Mouse (Mus musculus): ENCODE measurements around the gene Gltp. TPM values are rescaled to one million over a fixed set of nuclear protein-coding genes. Genes with fewer than 3 reads are reported as not detected.

The Gltp gene
- total RNA-seq, 2 experiments from 2014 or later, result 35.2 to 67.5 TPM

- ATAC-seq (replicated peaks; ENCODE audit: low FRiP score, low TSS enrichment, poor library complexity, severe bottlenecking), result no peak
Measured at GRCm38 (mm10) chr5:114636091-114636490, 54.7 kb downstream of the Gltp start.

DNA sequence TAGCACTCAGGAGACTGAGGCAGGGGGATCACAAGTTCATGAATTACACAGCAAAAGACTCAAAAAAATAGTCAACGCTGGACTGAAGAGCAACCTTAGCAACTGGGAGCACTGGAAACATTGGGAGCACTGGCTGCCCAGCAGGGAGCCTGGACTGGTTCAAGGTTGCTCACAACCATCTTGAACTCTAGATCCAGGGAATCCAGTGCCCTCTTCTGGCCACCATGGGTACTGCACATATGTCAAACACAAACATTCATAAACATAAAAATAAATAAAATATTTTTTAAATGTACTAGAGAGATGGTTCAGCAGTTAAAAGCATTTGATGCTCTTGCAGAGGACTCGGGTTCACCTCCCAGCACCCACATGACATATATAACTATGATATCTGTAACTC is 59.4 kb downstream of the Gltp start:
- no peak for ATAC-seq (replicated peaks; ENCODE audit: low FRiP score, low TSS enrichment, poor library complexity, severe bottlenecking)

DNA sequence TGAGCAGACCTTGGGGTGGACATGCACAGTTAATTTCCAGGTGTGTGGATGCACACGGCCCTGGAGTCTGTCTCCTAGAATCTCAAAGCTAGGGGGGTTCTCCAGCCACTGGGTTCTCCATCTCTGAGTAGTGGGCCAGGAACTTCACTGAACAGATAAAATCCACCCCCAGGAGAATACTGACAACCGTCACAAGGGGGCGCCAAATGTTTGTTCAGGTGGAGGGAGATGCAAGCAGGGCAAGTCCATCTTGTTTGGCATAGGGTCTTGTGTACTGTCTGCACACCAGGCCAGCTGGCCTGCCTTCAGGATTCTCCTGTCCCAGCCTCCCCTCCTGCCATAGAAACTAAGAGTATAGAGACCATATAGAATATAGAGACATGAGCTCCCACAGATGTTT is 65.2 kb downstream of the Gltp start:
- ATAC-seq (replicated peaks; ENCODE audit: low FRiP score, low TSS enrichment, poor library complexity, severe bottlenecking), result no peak

DNA sequence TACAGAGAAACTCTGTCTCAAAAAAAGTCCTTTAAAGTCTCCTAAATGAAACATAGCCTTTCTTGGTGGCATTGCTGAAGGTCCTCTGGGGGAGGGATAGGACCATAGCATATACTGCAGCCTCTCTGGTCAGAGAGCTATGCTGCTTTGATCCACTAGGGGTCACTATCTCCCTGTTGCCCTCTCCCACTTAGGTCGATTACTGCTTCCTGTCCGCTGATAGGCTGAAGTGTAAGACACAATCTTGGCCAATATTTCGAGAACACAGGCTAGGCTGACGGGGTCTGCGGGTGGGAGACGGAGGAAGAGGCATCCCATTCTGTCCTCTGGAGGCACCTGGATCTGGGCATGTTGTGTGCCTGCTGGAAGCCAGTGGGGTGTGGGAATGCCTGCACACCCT is 70.5 kb downstream of the Gltp start:
- peak; percentile 65 for ATAC-seq (replicated peaks; ENCODE audit: low FRiP score, low TSS enrichment, poor library complexity, severe bottlenecking)

Other genes starting within 250 kb of the Gltp start
- gene Mmab, start 246.9 kb downstream of the Gltp start, total RNA-seq (2014; fragmentation: Nextera tagmentation), result 7.5 and 8.3 TPM in 2 replicates
- 9.5 and 9.9 TPM in 2 replicates for gene Mmab, start 246.9 kb downstream of the Gltp start, total RNA-seq (2017)
- gene Mvk, start 246.7 kb downstream of the Gltp start, total RNA-seq (2014; fragmentation: Nextera tagmentation), result 9.4 and 10.1 TPM in 2 replicates
- gene Mvk, start 246.7 kb downstream of the Gltp start, total RNA-seq (2017), result 6.3 and 7.4 TPM in 2 replicates
- gene Fam222a, start 123.0 kb downstream of the Gltp start, total RNA-seq (2014; fragmentation: Nextera tagmentation), result 1.2 TPM in 1 of 2 replicates, not detected in the other
- 0.08 TPM in 1 of 2 replicates, not detected in the other for gene Fam222a, start 123.0 kb downstream of the Gltp start, total RNA-seq (2017)
- 0.15 and 0.20 TPM in 2 replicates for gene Trpv4, start 32.6 kb downstream of the Gltp start, total RNA-seq (2014; fragmentation: Nextera tagmentation)
- 0.52 TPM in 1 of 2 replicates, not detected in the other for gene Trpv4, start 32.6 kb downstream of the Gltp start, total RNA-seq (2017)
- gene Tchp, start 16.8 kb upstream of the Gltp start, total RNA-seq (2014; fragmentation: Nextera tagmentation), result 19.9 and 20.3 TPM in 2 replicates
- 11.8 and 16.3 TPM in 2 replicates for gene Tchp, start 16.8 kb upstream of the Gltp start, total RNA-seq (2017)
- gene Ankrd13a, start 83.7 kb upstream of the Gltp start, total RNA-seq (2014; fragmentation: Nextera tagmentation), result 351 and 396 TPM in 2 replicates
- 330 and 379 TPM in 2 replicates for gene Ankrd13a, start 83.7 kb upstream of the Gltp start, total RNA-seq (2017)
- 81.5 and 99.6 TPM in 2 replicates for gene Git2, start 84.5 kb upstream of the Gltp start, total RNA-seq (2014; fragmentation: Nextera tagmentation)
- gene Git2, start 84.5 kb upstream of the Gltp start, total RNA-seq (2017), result 45.2 and 48.5 TPM in 2 replicates
- gene 1500011B03Rik, start 132.5 kb upstream of the Gltp start, total RNA-seq (2014; fragmentation: Nextera tagmentation), result 55.0 and 65.2 TPM in 2 replicates
- gene 1500011B03Rik, start 132.5 kb upstream of the Gltp start, total RNA-seq (2017), result 49.4 and 53.2 TPM in 2 replicates
- not detected in 2 replicates for gene 4930519G04Rik, start 162.7 kb upstream of the Gltp start, total RNA-seq (2014; fragmentation: Nextera tagmentation)
- not detected in 2 replicates for gene 4930519G04Rik, start 162.7 kb upstream of the Gltp start, total RNA-seq (2017)
- gene Gm9936, start 167.7 kb upstream of the Gltp start, total RNA-seq (2014; fragmentation: Nextera tagmentation), result not detected in 2 replicates
- gene Gm9936, start 167.7 kb upstream of the Gltp start, total RNA-seq (2017), result not detected in 2 replicates
- gene Oasl2, start 206.0 kb upstream of the Gltp start, total RNA-seq (2014; fragmentation: Nextera tagmentation), result 3.9 and 6.3 TPM in 2 replicates
- gene Oasl2, start 206.0 kb upstream of the Gltp start, total RNA-seq (2017), result 5.8 and 9.7 TPM in 2 replicates
- 12.2 and 21.1 TPM in 2 replicates for gene Oasl1, start 232.3 kb upstream of the Gltp start, total RNA-seq (2014; fragmentation: Nextera tagmentation)
- gene Oasl1, start 232.3 kb upstream of the Gltp start, total RNA-seq (2017), result 2.6 and 7.0 TPM in 2 replicates

Measured in megakaryocyte-erythroid progenitor cell, adult 5-6 weeks (primary cell).